Mouse (Mus musculus) embryo, embryonic 10 days (tissue): ENCODE data around the gene Prkag3.

ENCODE experiments used
- DNase-seq: peaks from one replicate; pipeline ENCODE4 v3.0.0-alpha.2; 2015; ENCODE audit warnings: low spot score

Prkag3 gene

DNA sequence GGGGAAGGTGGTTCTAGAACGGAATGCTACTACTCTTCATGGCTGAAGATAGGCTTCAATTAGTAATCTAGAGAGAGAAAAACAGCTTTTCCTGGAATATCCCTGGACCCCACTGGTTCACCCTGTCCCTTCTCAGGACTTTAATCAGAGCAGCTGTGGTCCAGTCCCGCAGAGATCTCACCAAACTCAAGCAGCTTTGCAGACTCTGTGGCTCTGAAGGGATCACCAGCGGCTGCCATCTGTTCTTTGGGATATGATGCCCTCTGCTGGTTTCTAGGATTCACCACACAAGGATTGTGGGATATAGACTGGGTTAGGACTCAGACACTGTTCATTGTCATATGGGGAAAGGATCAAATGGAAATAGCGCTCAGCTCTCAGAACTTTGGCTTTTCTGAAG is 10.8 kb upstream of the Prkag3 start:
- peak; percentile 67 for DNase-seq

DNA sequence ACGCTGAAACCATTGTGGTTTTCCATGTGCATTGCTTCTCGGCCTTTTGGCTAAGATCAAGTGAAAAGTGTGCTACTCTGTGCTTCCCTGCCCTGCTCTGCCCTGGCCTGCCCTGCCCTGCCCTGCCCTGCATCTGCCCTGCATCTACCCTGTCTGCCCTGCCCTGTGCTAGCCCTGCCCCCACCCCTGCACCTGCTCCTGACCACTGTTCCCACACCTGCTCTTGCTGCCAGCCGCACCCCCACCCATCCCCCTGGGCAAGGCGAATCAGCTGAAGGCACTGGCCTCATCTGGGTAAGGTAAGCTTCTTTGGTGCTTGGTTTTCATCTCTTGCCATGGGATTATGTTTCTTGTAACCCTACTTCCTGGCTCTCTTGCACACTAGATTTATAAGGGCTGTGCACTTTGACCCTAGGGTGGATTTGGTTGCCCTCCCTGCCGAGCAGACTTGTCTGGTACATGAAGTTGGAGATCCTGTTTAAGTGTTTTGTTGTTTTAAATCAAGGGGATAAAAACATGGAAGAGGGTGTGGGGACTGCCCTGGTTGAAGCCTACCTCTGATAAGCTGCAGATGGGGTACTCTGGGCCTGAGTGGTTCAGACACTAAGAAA is 5.3 kb upstream of the Prkag3 start:
- no peak for DNase-seq

DNA sequence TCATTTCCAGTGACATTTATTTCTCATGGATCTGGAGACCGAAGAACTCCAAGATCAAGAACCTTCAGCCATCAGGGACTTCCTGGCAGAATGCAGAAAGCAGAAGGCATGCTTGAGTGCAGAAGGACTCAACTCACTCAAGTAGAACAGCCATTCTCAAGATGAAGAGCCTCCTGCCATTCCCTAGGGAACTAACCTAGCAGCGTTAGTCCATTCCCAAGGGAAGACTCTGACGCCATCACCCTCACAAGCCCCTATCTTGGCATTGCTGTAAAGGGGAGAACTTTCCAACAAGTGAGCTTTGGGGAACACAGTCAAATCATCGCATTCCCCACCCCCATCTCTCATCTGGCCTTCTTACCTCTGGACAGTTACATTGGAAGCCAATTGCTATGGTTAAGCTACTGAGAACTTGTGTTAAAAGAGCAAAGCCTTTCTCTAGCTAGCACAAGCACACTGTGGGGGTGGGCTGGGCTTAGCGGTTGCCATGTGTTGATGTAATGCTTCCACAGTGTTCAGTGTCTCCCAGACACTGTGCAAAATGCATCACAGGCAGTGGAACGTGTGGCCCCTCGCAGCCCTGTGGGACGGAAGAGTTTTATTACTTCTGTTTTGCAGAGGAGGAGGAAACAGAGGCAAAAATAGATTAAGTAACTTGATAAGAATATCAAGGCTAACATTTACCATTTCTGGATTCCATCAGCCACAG is 4.4 kb upstream of the Prkag3 start:
- no peak for DNase-seq

DNA sequence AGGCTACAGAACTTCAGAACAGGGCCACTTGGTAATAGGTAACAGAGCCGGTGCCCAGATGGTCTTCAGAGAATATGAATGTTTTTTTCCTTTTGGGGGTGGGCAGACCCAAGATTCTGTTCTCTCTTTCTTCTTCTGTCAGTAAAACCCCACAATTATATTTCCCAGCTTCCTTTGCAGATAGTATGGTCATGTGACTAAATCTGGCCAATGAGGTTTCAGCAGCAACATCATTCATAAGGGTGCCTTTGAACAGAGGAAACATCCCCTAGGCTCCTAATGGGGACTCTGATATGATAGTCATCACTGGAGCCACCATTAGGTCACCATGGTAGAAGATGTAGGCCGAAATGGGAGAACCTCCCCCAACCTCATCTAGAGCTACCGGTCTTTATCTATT is 3.8 kb upstream of the Prkag3 start:
- no peak for DNase-seq

DNA sequence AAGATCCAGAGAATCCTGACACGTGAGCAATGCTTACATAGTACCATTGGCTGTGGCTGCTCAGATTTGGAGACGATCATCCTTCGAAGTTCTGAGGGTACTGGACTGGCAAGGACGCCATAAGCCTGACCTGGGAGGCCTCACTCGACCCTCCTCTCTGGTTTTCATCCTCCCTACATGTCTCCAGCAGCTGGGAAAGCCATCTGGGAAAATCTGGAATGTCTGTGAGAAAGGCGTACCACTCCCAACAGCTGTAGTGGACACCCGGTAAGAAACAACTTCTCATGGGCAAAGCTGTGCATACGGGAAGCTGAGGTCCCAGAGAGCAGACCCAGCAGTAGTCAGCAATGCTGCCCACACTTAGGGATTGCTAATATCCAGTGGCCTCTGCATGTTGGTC is 3.1 kb upstream of the Prkag3 start:
- DNase-seq = no peak

DNA sequence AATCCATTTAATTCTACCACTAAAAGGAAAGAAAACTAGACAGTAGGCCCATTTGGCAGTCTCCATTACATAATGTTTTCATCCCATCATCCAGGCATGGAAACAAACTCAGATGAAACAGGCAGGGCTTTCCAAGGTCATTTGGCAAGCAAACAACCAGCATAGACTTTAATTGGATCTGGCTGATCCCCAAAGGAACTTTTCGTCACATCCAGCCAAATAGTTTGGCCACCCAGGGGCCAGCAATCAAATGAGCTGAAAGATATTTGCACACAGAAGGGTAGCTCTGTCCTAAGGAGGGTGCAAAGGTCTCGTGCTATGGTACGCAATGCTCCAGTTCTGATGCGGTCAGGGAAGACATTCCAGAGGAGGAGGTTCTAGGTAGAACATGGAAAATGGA is 1.7 kb upstream of the Prkag3 start:
- DNase-seq = no peak

DNA sequence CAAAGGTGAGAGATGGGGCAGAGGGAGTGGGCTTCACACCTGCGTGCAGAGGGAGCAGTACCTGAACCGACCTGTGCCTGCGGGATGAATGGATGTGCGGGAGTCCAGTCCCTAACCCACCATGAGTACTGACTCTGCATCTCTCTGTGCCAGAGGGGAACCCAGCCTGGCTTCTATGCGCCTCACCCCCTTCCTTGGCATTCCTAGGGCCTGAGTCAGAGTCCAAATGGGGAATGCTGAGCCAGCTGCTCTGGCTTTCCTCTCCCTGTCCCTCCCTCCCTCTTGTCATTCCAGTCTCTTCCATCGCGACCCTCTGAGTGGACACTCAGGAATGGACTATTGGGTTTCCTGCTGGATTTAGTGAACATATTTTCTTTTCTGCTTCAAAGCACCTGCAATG is 280 bp upstream of the Prkag3 start:
- peak; percentile 34 for DNase-seq

DNA sequence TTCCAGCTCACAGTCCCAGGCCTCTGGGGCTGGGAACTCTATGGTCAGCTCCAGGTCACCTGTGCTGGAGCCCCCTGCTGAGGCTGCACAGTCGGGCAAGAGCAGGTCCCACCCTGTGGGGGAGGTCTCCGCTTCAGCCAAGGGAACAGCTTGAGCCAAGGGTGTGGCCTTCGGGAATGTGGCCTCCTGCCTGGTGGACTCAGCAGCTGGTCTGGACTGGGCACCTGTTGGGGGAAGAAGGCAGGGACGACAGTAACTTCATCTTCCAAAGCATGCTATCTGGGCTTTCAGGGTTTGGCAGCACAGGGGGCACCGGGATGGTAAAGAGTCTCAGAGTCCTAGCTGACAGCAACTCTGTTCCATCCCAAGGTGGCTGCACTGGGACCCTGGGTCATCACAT is 1.7 kb downstream of the Prkag3 start:
- no peak for DNase-seq

DNA sequence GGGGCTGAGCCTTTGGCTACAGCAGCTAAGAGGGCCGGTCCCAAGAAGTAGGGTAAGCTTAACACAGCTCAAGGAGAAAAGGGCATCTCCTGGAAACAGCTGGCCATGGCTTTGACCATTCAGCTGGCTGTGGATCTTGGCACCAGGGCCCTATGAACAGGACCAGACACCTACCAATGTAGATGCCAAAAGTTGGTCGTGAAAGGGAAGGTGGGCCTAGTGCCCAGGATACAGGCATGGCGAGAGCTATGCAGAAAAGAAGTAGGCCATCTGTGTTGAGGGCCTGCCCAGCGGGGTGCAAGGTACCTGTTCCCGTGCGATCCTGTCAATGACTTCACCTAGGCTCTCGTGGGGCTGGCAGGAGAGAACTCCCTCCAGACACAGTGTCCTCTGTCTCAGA is 8.2 kb downstream of the Prkag3 start:
- no peak for DNase-seq

DNA sequence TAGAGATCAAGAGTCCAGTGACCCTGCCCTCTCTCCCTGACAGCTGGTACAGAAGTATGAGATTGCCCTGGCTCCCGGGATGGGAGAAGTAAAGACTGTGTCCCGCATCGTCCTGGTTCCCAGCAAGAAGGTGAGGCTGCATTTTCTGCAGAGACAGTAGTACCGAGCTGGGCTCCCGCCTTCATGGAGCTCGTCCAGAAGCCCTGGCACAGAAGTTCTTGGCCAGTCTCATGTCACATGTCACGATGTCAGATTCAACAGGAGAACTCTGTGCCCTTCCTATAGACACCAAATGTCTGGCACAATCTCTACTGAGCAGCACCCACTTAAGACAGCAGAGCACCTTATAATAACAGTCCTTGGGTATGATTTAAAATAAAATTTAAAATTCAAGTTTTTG is 11.5 kb downstream of the Prkag3 start:
- DNase-seq = no peak

DNA sequence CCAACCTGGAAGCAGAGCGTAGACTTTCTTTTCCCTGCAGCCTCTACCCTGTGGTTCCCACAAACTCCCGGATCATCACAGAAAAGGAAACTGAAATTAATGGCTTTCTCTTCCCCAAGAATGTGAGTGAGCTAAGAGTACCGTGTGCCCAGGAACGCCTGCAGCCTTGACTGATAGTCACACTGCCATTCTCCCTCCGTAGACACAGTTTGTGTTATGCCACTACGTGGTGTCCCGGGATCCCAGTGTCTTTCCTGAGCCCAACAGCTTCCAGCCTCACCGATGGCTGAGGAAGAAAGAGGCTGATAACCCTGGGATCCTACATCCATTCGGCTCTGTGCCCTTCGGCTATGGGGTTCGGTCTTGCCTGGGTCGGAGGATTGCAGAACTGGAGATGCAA is 12.0 kb downstream of the Prkag3 start:
- no peak for DNase-seq

DNA sequence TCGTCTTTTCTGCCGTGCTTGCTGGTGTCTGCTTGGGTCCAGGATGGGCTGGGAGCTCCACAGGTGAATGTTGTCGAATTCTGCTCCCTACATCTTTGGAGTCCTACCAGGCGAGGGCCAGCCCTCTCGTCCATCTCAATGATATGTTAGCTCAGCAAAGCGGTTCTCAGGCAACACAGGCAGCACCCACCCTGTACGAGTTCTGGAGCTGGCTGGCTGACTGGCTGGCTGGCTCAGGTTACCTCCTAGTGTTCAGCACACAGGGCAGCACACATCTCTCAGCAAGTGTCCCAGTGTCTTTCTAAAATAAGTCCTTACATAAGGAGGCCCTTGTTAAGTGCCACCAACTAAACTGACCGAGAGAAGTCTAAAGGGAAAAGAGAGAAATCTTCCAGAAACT is 20.6 kb downstream of the Prkag3 start:
- no peak for DNase-seq

DNA sequence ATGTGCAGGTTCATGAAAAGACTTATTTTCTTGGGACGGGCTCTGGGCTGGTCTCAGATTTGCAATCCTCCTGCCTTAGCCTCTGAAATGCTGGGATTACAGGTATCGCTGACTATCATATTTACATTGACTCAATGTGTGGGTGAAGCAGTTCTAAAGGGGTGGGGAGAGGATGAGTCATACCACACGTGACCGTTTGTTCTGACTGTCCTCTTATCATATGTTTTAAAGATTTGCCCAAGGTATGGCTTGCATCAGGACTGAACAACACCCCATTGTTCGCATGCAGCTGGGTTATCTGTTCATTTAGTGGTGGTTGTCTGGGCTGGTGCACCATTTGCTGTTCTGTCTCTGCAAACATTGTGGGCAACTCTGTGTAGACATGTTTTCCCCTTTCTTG is 22.3 kb downstream of the Prkag3 start:
- DNase-seq = no peak

DNA sequence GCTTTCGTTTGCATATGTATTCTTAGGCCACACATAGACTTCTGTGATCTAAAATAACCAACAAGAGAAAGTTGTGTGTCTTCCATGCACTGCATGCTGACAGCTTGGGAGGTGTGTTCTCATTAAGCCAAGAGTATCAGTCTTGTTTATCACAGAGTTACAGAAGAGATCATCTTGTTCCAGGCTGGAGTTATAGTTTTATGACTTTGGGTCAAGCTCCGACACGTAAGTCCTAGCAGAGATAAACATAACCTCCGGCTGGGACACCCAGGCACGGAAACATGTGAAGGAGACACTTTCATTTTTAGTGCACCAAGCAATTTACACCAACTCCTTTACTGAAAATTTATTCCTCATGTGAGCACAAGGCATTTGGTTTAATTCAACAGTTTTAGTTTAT is 22.9 kb downstream of the Prkag3 start:
- no peak for DNase-seq

DNA sequence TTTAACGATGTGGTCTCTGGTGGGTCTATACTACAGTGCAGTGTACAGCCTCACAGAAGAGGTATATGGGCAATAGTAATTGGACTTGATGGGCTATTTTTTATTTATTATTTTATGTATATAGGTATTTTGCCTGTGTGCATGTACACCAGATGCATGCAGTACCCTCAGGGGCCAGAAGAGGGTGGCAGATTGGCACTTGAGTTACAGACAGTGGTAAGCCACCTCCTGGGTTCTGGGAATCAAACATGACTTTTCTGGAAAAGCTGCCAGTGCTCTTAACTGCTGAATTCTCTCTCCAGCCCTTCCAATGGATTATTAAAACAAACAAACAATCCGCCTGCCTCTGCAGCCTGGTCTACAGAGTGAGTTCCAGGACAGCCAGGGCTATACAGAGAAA is 25.3 kb downstream of the Prkag3 start:
- DNase-seq = peak; percentile 35

DNA sequence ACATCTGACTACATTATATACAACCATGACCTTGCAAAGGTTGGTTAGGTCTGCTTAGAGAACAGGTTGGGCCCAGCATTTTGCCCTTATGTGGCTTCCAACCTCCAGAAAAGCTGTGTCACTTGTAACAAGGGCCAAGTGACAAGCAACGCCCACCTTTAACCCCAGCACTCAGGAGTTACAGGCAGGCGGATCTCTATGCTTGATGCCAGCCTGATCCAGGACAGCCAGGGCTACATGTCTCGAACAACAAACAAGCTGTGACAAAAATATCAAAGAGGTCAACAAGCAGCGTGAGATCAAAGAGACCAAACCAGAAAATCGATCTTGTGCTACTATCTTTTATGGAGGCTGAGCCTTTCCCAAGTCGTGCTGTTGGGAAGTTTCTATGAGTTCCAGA is 27.4 kb downstream of the Prkag3 start:
- no peak for DNase-seq

DNA sequence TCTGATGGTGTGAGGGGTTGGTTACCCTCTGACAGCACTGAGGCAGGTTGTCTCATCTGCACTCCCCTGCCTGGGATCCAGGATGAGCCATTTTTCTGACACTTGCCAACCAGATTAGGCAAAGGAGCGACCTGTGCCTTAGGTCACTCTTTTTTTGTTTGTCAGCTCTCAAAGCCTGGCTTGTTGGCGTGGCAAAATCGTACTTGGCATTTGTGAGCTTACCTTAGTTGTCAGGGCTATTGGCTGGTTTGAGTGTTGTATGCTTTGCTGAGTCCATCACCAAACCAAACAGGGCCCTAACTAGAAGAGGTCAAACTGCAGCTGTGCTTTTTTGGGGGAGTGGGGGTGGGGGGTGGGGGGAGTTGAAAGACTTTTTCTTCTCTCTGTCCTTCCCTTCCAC is 29.7 kb downstream of the Prkag3 start:
- no peak for DNase-seq

DNA sequence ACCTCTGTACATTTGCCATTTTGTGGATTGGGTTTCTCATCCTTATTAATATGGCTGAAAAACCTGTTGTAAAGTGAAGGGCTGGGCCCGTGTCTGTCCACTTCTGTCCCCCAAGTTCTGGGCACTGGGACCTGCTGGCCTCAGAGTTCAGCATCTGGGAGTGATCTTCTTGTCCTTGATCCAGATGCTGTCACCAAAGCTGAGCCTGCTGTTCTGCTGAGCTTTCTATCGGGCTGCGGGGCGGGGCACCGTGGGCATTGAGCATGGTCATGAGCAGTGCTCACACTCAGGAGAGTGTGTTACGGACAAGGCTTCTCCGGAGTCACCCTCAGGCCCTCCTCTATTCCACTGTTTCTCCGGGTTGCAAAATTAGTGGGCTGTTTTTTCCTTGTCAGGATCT is 30.9 kb downstream of the Prkag3 start:
- no peak for DNase-seq

DNA sequence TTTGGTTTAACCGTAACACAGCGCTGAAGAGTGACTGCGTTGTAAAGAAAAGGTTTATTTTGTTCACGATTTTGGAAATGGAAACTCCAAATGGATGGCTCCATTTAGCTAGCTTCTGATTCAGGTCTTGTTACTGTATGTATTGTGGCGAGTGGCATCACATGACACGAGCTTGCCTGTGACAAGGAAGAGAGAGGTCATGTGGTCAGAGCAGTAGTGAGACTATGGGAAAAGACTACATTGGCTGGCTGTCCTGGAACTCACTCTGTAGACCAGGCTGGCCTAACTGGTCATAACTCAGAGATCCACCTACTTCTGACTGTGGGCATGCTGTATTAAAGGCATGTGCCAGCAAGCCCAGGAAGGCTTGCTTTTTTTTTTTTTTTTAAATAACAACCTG is 33.1 kb downstream of the Prkag3 start:
- no peak for DNase-seq

DNA sequence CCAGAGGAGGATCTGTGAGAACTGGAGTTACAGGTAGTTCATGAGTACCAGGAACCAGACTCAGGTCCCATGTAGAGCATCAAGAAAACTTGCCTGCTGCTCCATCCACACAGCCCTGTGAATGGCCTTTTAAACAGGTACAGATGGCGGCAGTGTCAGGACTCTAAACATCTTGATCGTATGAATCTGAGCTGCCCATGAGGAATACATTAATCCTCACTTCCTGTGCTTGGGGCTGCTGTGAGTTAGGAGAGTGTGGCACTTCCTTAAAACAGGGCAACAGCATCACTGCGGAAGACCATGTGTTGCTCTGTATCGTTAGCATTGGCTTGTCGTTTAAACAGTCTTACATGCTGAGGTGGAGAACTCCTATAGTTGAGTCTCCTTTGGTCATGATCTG is 33.6 kb downstream of the Prkag3 start:
- peak; percentile 72 for DNase-seq

DNA sequence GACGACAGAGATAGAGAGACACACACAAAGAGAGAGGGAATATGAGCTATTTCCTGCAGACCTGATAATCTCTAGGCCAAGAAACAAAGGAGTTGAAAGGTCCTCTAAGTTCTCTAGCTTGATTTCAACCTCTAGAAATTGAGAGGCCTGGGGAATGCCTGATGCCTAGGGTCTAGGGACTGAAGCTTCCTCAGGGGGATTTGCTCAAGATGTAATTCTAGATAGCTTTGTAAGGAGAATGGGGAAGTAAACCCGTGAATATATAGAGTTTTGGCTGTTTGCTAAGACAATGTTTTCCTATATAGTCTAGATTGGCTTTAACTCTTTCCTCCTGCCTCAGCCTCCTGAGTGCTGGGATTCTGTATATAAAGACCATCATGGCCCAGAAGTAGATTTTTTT is 34.1 kb downstream of the Prkag3 start:
- DNase-seq = no peak

DNA sequence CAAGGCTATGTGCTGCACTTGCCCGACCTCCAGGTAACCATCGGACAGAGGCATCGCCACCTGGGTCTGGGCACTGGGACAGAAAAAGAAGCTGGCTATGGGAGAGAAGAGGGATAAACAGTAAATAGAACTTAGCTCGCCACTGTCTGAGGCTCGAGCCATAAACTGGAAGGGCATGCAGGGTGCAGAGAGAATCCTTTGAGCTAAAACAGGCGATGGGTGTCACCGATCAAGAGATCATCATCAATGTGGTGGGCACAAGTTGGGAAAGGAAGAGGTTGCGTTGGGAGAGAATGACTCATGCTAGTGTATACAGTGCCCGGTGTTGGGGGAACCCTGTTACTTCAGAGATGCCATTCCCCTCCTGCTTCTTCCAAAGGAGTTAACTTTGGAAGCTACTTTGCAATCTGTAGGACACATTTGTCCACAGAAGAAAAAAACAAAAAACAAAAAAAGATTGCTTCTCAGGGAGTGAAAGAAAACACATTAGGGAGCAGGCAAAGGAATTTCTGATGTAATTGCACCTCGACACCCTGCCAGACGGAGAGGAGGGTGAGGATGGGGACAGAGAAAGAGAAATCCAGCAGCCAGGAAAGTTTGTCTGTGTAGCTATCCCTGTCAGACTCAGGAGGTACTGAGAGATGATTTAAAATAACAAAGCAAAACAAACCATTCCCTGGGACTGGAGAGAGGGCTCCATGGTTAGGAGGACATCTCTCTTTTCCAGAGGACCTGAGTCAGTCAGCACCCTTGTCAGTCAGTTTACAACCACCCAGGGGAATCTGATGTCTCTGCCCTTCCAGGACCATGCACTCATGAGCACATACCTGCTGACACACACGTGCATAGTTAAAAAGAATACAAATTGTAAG is 34.9 kb downstream of the Prkag3 start:
- DNase-seq = no peak

DNA sequence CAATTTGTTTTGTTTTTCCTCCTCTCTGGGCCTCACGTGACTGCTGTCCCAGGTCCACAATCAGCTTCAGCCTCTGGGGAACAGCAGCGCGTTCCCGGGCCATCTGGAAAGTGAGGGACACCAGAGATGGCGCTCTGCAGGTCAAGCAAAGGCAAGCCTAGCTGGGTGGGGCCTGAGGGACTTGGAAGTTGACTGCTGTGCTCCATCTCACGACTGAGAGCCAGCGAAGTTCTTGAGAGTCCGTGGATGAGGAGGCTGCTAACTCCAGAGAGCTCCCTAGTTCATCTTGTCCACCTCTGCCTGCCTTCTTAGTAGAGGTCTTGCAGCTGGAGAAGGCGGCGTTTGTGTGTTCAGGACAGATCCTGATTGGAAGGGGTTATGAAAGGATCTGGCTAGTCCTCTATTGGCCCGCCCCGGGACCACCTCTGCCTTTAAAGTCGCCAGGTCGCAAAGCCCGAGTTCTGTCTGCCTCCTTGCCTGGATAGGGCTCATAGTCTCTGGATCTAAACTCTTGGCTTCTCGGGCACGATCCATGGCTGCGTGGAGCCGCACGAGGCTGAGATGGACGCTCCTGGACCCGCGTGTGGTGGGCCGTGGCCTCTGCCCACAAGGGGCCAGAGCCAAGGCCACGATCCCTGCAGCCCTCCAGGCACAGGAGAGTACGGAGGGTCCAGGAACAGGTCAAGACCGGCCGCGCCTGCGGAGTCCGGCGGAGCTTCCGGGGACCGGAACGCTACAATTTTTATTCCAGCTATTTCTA is 35.7 kb downstream of the Prkag3 start, which contains the start of gene Cyp27a1:
TSS of gene Cyp27a1 (plus strand) at position 476 of the 760 bp plus-strand sequence.
- DNase-seq = peak; percentile 84
